Mouse (Mus musculus) forebrain, postnatal 0 days (tissue): ENCODE data around the gene Mapk13. TPM values are rescaled to one million over a fixed set of nuclear protein-coding genes. Genes with fewer than 3 reads are reported as not detected.

Source experiments
- ATAC-seq: fragments of 200-750 bp; cut with Nextera tagmentation; 2 replicates; pipeline ENCODE4 v1.8.0; 2017; ENCODE audit warnings: mild to moderate bottlenecking, moderate library complexity
- DNase-seq: peaks from one replicate; pipeline ENCODE4 v3.0.0-alpha.2; 2015
- H3K27ac ChIP-seq: fragments of 300-500 bp; sonication (generic); 2 replicates; pipeline ENCODE4 v1.5.1; 2014; ENCODE audit warnings: low read depth, mild to moderate bottlenecking, antibody characterized with exemption, low read length, moderate library complexity, mixed read lengths
- H3K27me3 ChIP-seq: fragments of 300-500 bp; sonication (generic); 2 replicates; pipeline ENCODE4 v1.6.1; 2014; ENCODE audit warnings: mild to moderate bottlenecking, low read length, mixed read lengths; ENCODE audit not compliant: insufficient read depth
- H3K36me3 ChIP-seq: fragments of 300-500 bp; sonication (generic); 2 replicates; pipeline ENCODE4 v1.6.1; 2014; ENCODE audit warnings: mild to moderate bottlenecking, moderate library complexity; ENCODE audit not compliant: insufficient read depth
- H3K4me1 ChIP-seq: fragments of 300-500 bp; sonication (generic); 2 replicates; pipeline ENCODE4 v1.6.1; 2014; ENCODE audit warnings: antibody characterized with exemption; ENCODE audit not compliant: insufficient read depth
- H3K4me2 ChIP-seq: fragments of 300-500 bp; sonication (generic); 2 replicates; pipeline ENCODE4 v1.6.1; 2014; ENCODE audit warnings: low read depth, mild to moderate bottlenecking, moderate library complexity
- H3K4me3 ChIP-seq: fragments of 300-500 bp; sonication (generic); 2 replicates; pipeline ENCODE4 v1.5.1; 2014; ENCODE audit warnings: low read depth, low read length, mixed read lengths
- H3K9ac ChIP-seq: fragments of 300-500 bp; sonication (generic); 2 replicates; pipeline ENCODE4 v1.6.1; 2014; ENCODE audit warnings: mild to moderate bottlenecking
- H3K9me3 ChIP-seq: fragments of 300-500 bp; sonication (generic); 2 replicates; pipeline ENCODE4 v1.6.1; 2016; ENCODE audit warnings: low read length
- CTCF ChIP-seq: sonication (generic); IDR thresholded peaks from 2 replicates; pipeline ENCODE4 v1.5.1; 2016; ENCODE audit warnings: antibody characterized with exemption, control low read depth, low read depth
- WGBS: fragments of 180-500 bp; shearing (Covaris S2); extraction: QIAGEN DNeasy Blood & Tissue Kit; methylation state at CpG from one replicate; pipeline ENCODE4 v1.1.7; 2014; 5-methylcytosine and 5-hydroxymethylcytosine counted together
- polyA plus RNA-seq: library from polyadenylated mRNA; unstranded; fragments of >200 nt; fragmentation: Nextera tagmentation; extraction: Ambion mirVana; gene quantifications from 2 replicates; pipeline ENCODE4 v1.2.1, GENCODE M21; 2015
- total RNA-seq: library from RNA; depleted of rRNA; stranded (reverse); fragments of >200 nt; gene quantifications from 2 replicates; pipeline ENCODE4 v1.2.3, GENCODE M21; 2014; rRNA removed

Mapk13 gene
- total and polyA plus RNA-seq, 2 experiments from 2014 or later = 0.14 to 1.0 TPM

DNA sequence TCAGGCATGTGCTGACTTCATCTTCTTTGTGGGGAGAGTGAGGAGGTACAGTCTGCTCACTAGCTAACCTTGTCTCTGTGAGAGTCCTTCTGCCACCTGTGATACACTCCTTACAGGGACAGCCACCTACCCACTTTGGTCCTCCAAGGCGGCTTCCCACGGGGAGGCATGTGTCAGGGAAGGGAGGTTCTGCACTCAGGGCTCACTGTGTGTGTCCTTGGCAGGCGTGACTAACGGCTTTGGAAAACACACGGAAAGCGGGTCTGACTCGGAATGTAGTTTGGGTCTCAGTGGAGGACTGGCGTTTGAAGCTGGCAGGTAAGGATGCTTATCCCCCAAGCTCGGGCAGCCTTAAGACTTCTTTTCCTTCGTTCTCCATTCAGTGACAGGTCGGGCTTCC, 54.7 kb downstream of the Mapk13 start:
- WGBS = 88% methylated on average over 11 of the region's 11 CpGs
- Histone ChIP-seq H3K27me3 (no peaks in the 10 kb centered on the region), H3K4me3 (no peak overlapping the region), H3K27ac (no peak overlapping the region), H3K4me1 (no peaks in the 10 kb centered on the region), H3K36me3 (peaks cover 80% of the 10 kb centered on the region), H3K4me2 (no peak overlapping the region), H3K9me3 (no peaks in the 10 kb centered on the region), H3K9ac (no peak overlapping the region)
- DNase-seq (no peak), ATAC-seq (no peak)
- no peak for TF ChIP-seq CTCF

DNA sequence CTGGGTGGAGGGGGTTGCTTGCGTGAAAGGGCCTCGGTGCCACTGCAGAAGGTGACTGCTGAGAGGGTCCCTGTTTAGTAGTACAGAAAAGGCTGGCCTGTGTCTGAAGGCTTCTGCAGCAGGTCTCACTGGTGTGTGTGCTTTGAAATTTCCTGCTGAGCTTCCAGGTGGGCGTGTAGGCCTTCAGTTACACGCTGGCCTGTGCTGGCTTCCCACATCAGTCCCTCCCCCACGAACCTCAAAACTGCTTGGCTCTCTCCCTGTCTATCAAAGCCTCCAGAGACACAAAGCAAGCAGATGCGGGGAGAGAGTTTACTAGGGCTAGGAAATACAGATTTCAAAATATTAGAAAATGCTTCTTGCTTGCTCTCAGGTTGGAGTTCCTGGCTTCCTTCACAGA, 55.8 kb downstream of the Mapk13 start:
- 88% methylated on average over 6 of the region's 6 CpGs for WGBS
- H3K4me1 ChIP-seq = no peaks in the 10 kb centered on the region
- H3K27ac ChIP-seq = no peak overlapping the region
- ATAC-seq (no peak), DNase-seq (no peak)
- no peak for TF ChIP-seq CTCF
- no peak overlapping the region for H3K9ac ChIP-seq
- no peak overlapping the region for H3K4me3 ChIP-seq
- H3K36me3 ChIP-seq = peaks cover 75% of the 10 kb centered on the region
- H3K27me3 ChIP-seq = no peaks in the 10 kb centered on the region
- no peak overlapping the region for H3K4me2 ChIP-seq
- no peaks in the 10 kb centered on the region for H3K9me3 ChIP-seq

DNA sequence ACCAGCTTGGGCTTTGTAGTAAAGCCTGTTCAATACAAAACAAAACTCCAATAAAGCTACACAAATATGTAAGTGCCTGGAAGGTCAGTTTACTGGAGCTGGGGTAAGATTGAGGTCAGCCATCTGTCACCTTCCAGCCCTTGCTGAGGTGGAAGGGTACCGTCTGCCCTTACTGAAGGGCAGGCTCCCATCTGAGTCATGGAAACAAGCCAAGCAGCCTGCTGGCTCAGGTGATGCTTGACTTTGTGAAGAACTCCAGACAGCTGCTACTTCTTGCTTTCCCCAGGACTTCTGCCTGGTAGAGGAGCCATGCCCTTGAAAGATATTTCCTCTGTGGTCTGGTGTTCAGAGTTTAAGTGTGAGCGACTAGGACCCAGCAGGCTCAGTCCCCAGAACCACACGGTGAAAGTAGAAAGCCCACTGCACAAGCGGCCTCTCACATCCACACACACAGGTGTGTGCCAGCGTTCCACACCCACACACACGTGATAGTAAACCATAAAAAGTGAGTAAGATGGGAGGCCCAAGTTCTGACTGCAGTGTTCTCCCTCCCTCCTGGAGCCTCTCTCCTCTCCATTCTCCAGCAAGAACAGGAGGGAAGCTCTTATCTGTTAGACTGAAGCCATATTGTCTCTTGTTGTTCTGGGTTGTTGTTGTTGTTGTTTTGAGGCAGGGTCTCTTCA, 56.4 kb downstream of the Mapk13 start:
- Histone ChIP-seq H3K4me1 (no peaks in the 10 kb centered on the region), H3K9ac (no peak overlapping the region), H3K4me2 (no peak overlapping the region), H3K27ac (no peak overlapping the region), H3K9me3 (no peaks in the 10 kb centered on the region), H3K4me3 (no peak overlapping the region), H3K36me3 (peaks cover 74% of the 10 kb centered on the region), H3K27me3 (no peaks in the 10 kb centered on the region)
- DNase-seq = no peak
- WGBS = 97% methylated on average over 6 of the region's 6 CpGs
- ATAC-seq = no peak
- no peak for TF ChIP-seq CTCF

DNA sequence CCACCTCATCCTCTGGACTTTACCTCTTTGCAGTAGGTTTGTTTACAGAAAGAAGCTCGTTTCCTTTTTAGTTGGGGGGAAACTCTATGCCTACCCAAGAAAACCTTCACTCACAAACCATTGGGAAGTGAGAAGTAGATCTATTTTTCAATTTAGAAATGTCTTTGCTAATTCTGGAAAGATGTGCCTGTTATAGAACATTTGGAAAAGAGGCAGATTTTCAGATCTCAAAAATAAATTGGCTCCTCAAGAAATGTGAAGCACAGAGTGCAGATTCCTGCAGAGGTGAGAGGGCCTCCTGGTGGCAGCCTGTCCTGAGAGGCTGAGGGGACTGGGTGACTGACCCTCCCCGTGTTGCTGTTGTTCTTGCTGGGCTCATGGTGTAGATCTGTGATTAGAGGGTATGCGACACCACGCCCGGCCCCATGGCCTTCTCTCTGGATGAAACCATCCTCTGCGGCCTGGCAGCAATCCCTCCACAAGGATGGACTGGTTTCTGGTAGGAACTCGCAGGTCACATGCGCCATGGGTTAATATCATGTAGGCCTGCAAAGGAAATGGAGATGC, 58.7 kb downstream of the Mapk13 start:
- DNase-seq (no peak), ATAC-seq (no peak)
- Histone ChIP-seq H3K27me3 (no peaks in the 10 kb centered on the region), H3K4me1 (no peaks in the 10 kb centered on the region), H3K27ac (no peak overlapping the region), H3K36me3 (peaks cover 68% of the 10 kb centered on the region), H3K4me2 (no peak overlapping the region), H3K9me3 (no peaks in the 10 kb centered on the region), H3K4me3 (no peak overlapping the region), H3K9ac (no peak overlapping the region)
- TF ChIP-seq CTCF = no peak
- WGBS = 93% methylated on average over 8 of the region's 8 CpGs

DNA sequence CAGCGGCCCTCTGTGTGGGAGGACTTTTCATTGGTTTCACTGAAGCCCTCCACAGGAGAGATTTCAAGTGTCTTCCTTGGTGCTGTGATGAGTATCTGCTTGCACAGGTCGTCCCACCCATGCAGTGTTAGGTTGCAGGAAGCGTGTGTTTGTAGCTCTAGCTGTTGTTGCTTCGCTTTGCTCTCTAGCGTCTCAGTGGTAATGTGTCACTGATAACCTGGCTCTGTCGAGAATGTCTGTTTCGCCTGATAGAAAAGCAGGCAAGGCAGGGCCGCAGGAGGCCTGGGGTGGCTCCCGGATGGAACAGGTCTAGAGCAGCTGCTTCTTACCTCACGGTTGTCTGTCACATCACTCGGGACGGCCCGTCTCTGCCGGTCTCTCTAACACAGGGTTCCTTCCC, 60.0 kb downstream of the Mapk13 start:
- Histone ChIP-seq H3K4me2 (no peak overlapping the region), H3K27ac (no peak overlapping the region), H3K4me1 (no peaks in the 10 kb centered on the region), H3K27me3 (no peaks in the 10 kb centered on the region), H3K4me3 (no peak overlapping the region), H3K9ac (no peak overlapping the region), H3K36me3 (peaks cover 60% of the 10 kb centered on the region), H3K9me3 (no peaks in the 10 kb centered on the region)
- no peak for TF ChIP-seq CTCF
- no peak for DNase-seq
- no peak for ATAC-seq
- 91% methylated on average over 14 of the region's 14 CpGs for WGBS

Other genes starting within 250 kb of the Mapk13 start
- 0.15 TPM in 1 of 2 replicates, not detected in the other for gene Armc12, start 238.5 kb upstream of the Mapk13 start, total RNA-seq
- not detected in 2 replicates for gene Armc12, start 238.5 kb upstream of the Mapk13 start, polyA plus RNA-seq
- gene Clpsl2, start 219.9 kb upstream of the Mapk13 start, total RNA-seq = not detected in 2 replicates
- not detected in 2 replicates for gene Clpsl2, start 219.9 kb upstream of the Mapk13 start, polyA plus RNA-seq
- not detected in 2 replicates for gene Clps, start 208.5 kb upstream of the Mapk13 start, total RNA-seq
- gene Clps, start 208.5 kb upstream of the Mapk13 start, polyA plus RNA-seq = not detected in 2 replicates
- 10.6 and 11.9 TPM in 2 replicates for gene Lhfpl5, start 193.7 kb upstream of the Mapk13 start, total RNA-seq
- 11.4 and 13.2 TPM in 2 replicates for gene Lhfpl5, start 193.7 kb upstream of the Mapk13 start, polyA plus RNA-seq
- 55.4 and 69.6 TPM in 2 replicates for gene Srpk1, start 146.6 kb upstream of the Mapk13 start, total RNA-seq
- 66.6 and 75.1 TPM in 2 replicates for gene Srpk1, start 146.6 kb upstream of the Mapk13 start, polyA plus RNA-seq
- gene Slc26a8, start 79.1 kb upstream of the Mapk13 start, total RNA-seq = 2.0 and 3.3 TPM in 2 replicates
- 1.3 and 1.8 TPM in 2 replicates for gene Slc26a8, start 79.1 kb upstream of the Mapk13 start, polyA plus RNA-seq
- gene Mapk14, start 78.0 kb upstream of the Mapk13 start, total RNA-seq = 28.7 and 33.5 TPM in 2 replicates
- gene Mapk14, start 78.0 kb upstream of the Mapk13 start, polyA plus RNA-seq = 16.6 and 20.4 TPM in 2 replicates
- 1.2 and 5.6 TPM in 2 replicates for gene AC170998.1, start 43.2 kb upstream of the Mapk13 start, total RNA-seq
- 1.7 TPM in 1 of 2 replicates, not detected in the other for gene AC170998.1, start 43.2 kb upstream of the Mapk13 start, polyA plus RNA-seq
- gene Brpf3, start 31.8 kb downstream of the Mapk13 start, total RNA-seq = 8.9 and 13.0 TPM in 2 replicates
- 2.2 and 4.1 TPM in 2 replicates for gene Brpf3, start 31.8 kb downstream of the Mapk13 start, polyA plus RNA-seq
- not detected in 2 replicates for gene Pnpla1, start 89.1 kb downstream of the Mapk13 start, total RNA-seq
- 0.04 TPM in 1 of 2 replicates, not detected in the other for gene Pnpla1, start 89.1 kb downstream of the Mapk13 start, polyA plus RNA-seq
- 3.3 and 4.1 TPM in 2 replicates for gene 4930539E08Rik, start 146.0 kb downstream of the Mapk13 start, total RNA-seq
- 1.8 and 2.1 TPM in 2 replicates for gene 4930539E08Rik, start 146.0 kb downstream of the Mapk13 start, polyA plus RNA-seq
- gene Pxt1, start 174.5 kb downstream of the Mapk13 start, total RNA-seq = not detected in 2 replicates
- not detected in 2 replicates for gene Pxt1, start 174.5 kb downstream of the Mapk13 start, polyA plus RNA-seq
- 69.2 and 77.3 TPM in 2 replicates for gene Kctd20, start 182.7 kb downstream of the Mapk13 start, total RNA-seq
- 63.4 and 72.9 TPM in 2 replicates for gene Kctd20, start 182.7 kb downstream of the Mapk13 start, polyA plus RNA-seq
- 49.0 and 58.8 TPM in 2 replicates for gene Stk38, start 238.7 kb downstream of the Mapk13 start, total RNA-seq
- 32.8 and 43.7 TPM in 2 replicates for gene Stk38, start 238.7 kb downstream of the Mapk13 start, polyA plus RNA-seq